Mouse (Mus musculus) cerebellum, adult 9-11 months (tissue): ENCODE data around the gene Phf1.

Source experiments
- DNase-seq: peaks from one replicate; pipeline ENCODE4 v3.0.0; 2022

Gene Phf1

DNA sequence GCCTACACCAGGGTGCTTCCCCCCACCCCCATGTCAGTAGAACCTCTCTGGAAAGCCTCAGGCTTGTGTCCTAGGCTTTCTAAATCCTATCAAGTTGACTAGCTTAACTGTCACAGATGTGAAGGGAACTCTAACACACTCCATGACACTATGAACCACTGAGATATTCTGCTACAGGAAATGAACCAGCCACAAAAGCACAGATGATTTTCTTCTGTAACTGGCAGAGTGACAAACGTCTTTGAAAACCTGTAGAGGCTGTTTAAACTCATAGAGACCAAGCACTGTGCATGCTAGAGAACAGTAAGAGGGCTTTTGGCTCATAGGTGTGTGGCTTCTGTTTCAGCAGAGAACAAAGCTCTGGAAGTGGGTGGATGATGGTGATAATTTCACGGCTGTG, 48.2 kb downstream of the Phf1 start:
- DNase-seq, result no peak

DNA sequence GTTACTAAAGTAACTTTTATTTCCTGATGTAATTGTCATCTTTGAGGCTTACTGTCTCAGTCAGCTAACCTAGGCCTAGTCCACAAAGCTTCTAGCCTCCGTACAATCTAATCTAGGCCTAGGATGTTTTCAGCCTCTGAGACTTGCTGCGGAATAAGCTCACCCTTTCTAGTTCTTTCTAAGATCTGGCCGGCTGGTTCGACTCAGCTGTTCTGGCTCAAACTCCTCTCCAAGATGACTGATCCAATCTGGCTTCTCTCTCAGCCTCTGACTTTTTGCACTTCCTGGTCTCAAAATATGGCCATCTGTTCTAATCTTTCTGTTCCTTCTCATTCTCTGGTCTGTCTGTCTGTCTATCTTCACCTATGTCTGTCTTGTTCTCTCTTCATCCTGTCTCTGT, 50.5 kb downstream of the Phf1 start:
- no peak for DNase-seq

DNA sequence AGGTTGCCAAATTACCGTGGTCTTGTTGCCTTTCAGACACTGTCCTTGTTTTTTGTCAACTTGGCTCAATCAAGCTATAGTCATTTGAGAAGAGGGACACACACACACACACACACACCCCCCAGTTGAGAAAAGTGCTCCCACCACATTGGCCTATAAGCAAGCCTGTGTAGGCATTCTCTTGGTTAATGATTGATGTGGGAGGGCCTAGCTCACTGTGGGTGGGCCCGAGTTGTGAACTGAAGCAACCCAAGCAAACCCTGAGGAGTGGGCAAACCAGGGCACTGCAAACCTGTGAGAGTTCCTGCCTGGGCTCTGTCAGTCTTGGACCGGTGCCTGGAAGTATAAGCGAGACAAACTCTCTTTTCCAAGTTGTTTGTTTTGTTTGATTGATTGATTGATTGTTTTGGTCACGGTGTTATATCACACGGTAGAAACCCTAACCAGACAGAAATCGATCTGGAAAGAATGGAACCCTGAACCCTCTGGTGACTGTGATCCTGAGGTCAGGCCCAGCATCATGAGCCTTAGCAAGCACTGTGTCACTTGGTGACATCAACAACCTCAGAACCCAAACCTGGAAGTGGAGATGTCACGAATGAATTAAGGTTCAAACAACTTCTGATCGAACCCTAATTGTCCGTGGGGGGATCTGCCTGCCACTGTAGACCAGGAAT, 52.8 kb downstream of the Phf1 start:
- DNase-seq, result no peak
